Comparison of ENCODE assay signal across 9 mouse cellular contexts in the genomic region with DNA sequence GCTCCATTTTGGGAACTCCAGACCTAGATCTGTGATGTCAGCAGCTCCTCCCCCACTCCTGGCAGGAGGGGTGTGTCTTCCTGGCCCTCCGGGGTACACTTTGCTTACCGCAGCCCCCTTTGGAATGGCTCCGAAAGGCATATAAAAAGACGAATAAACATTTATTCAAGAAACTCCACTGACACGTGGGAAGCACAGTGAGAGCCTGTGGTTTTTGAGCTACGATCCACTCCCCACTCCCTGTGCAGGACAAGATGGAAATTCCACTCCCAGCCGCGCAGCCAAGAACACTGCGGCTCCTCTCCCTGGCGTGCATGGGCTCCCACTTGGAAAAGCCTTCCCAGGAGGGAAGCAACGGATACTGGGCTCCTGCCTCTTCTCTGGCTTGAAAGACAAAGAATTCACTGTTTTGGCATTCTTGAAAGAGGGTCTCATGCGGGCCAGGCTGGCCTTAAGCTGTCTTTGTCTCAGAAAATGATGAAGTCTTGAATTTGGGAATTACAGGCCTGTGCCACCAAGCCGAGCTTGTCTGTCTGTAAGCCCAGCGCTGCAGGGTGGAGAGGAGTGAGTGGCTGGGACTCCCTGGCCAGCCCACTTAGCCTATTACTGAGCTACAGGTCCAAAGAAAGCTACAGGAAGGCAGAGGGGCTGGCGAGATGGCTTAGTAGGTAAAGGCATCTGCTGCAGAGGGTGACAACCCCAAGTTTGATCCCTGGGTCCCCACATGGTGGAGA. TPM values are rescaled to one million over a fixed set of nuclear protein-coding genes. Genes with fewer than 3 reads are reported as not detected.
DNase-seq lines count a peak whose midpoint lies in the region; ATAC-seq lines count a peak whose summit lies in the region.
"Had no signal": no experiment of that assay in that cellular context is flagged by ENCODE, and none has a peak within 500 bp of the region (broad histone marks: within the 10 kb centered on the region; RNA-seq: fewer than 3 reads in every experiment).

No protein-coding gene starts in this region.

- ATAC-seq in kidney, embryonic 15.5 days (replicated peaks; ENCODE audit: low FRiP score): no peak
- ATAC-seq in midbrain, embryonic 15.5 days (replicated peaks): 0 out of 2 replicates have a peak, but pooled peaks have one; percentile 30
- ATAC-seq in monocyte, adult 5-6 weeks (replicated peaks; ENCODE audit: insufficient number of reproducible peaks, low FRiP score, low TSS enrichment, poor library complexity, severe bottlenecking): no peak

- H3K9ac ChIP-seq in kidney, embryonic 15.5 days: no peak overlapping the region
- no peak overlapping the region for H3K9ac ChIP-seq in midbrain, embryonic 15.5 days

- H3K4me1 ChIP-seq in kidney, embryonic 15.5 days: peaks cover 17% of the 10 kb centered on the region
- H3K4me1 ChIP-seq in hindbrain, embryonic 10.5 days (replicated peaks): peaks cover 45% of the 10 kb centered on the region
- peaks cover 21% of the 10 kb centered on the region for H3K4me1 ChIP-seq in midbrain, embryonic 15.5 days

- no peak for DNase-seq in kidney, adult 8-10 months
- DNase-seq in embryo, embryonic 10 days (ENCODE audit: low spot score): peak; percentile 52
- DNase-seq in hindbrain, embryonic 10.5 days (ENCODE audit: low spot score): peak; percentile 48
- DNase-seq in urinary bladder, postnatal 14 days (ENCODE audit: low spot score): no peak
- DNase-seq in right cerebral cortex, postnatal 14 days: no peak

- peak overlapping the region; percentile 35 for H3K4me2 ChIP-seq in kidney, embryonic 15.5 days
- peak overlapping the region; percentile 31; the same call in 1 of the 2 replicates for H3K4me2 ChIP-seq in midbrain, embryonic 15.5 days

- 26% methylated on average over 15 of the region's 15 CpGs for WGBS in kidney, embryonic 15.5 days
- WGBS in hindbrain, embryonic 10.5 days: 14% methylated on average over 15 of the region's 15 CpGs
- 13% methylated on average over 15 of the region's 15 CpGs for WGBS in midbrain, embryonic 15.5 days

- H3K4me3 ChIP-seq in kidney, embryonic 15.5 days (replicated peaks): 0 out of 2 replicates have a peak overlapping the region, but pooled peaks have one; percentile 2
- peak overlapping the region; percentile 30 for H3K4me3 ChIP-seq in hindbrain, embryonic 10.5 days
- no peak overlapping the region for H3K4me3 ChIP-seq in midbrain, embryonic 15.5 days

- H3K27me3 ChIP-seq in kidney, embryonic 15.5 days: peaks cover 23% of the 10 kb centered on the region
- H3K27me3 ChIP-seq in hindbrain, embryonic 10.5 days (ENCODE audit: insufficient read depth, poor library complexity, severe bottlenecking): peaks cover 33% of the 10 kb centered on the region
- H3K27me3 ChIP-seq in midbrain, embryonic 15.5 days (replicated peaks): 0 out of 2 replicates have a peak, but pooled peaks cover 3% of the 10 kb centered on the region

- H3K36me3 ChIP-seq in kidney, embryonic 15.5 days: no peaks in the 10 kb centered on the region
- no peaks in the 10 kb centered on the region for H3K36me3 ChIP-seq in hindbrain, embryonic 10.5 days
- H3K36me3 ChIP-seq in midbrain, embryonic 15.5 days (replicated peaks): no peaks in the 10 kb centered on the region
- H3K36me3 ChIP-seq: G1E had no signal

- H3K9me3 ChIP-seq in kidney, embryonic 15.5 days (replicated peaks): no peaks in the 10 kb centered on the region
- no peaks in the 10 kb centered on the region for H3K9me3 ChIP-seq in hindbrain, embryonic 10.5 days
- H3K9me3 ChIP-seq in midbrain, embryonic 15.5 days: no peaks in the 10 kb centered on the region
- H3K9me3 ChIP-seq: G1E had no signal

- H3K27ac ChIP-seq in kidney, embryonic 15.5 days: no peak overlapping the region
- H3K27ac ChIP-seq in hindbrain, embryonic 10.5 days: peak overlapping the region; percentile 81
- peak overlapping the region; percentile 53 for H3K27ac ChIP-seq in midbrain, embryonic 15.5 days

RNA-seq across cellular contexts. Expression of a gene that starts 23.8 kb away (rescaled TPM):
- 1.7 and 2.0 TPM in 2 replicates for polyA plus RNA-seq in kidney, embryonic 15.5 days (2015; fragmentation: Nextera tagmentation; extraction: Ambion mirVana)
- polyA plus RNA-seq in hindbrain, embryonic 10.5 days (2016; fragmentation: Nextera tagmentation; extraction: Ambion mirVana): 9.8 and 12.1 TPM in 2 replicates
- 11.5 and 15.4 TPM in 2 replicates for polyA plus RNA-seq in midbrain, embryonic 15.5 days (2015; fragmentation: Nextera tagmentation; extraction: Ambion mirVana)
- not detected in 3 replicates for total RNA-seq in monocyte, adult 5-6 weeks (2017)
- total RNA-seq: G1E had no signal

Comparison
In these comparisons a context has a peak if more than half of its experiments do, and no peak if none do; other contexts are left out.
1. DNase-seq: peak in embryo, embryonic 10 days (single experiment) and hindbrain, embryonic 10.5 days (single experiment); none in kidney, adult 8-10 months (0 of 2), urinary bladder, postnatal 14 days (single experiment) and right cerebral cortex, postnatal 14 days (single experiment).